Mouse (Mus musculus) heart, embryonic 12.5 days (tissue): ENCODE data around the gene Rtel1. TPM values are rescaled to one million over a fixed set of nuclear protein-coding genes. Genes with fewer than 3 reads are reported as not detected.

Experiments used
- ATAC-seq: fragments of 200-750 bp; cut with Nextera tagmentation; 2 replicates; pipeline ENCODE4 v1.8.0; 2017; ENCODE audit warnings: moderate TSS enrichment, moderate library complexity; ENCODE audit not compliant: insufficient number of reproducible peaks, low FRiP score
- H3K27ac ChIP-seq: fragments of 300-500 bp; sonication (generic); 2 replicates; pipeline ENCODE4 v1.5.1; 2016; ENCODE audit warnings: mild to moderate bottlenecking, moderate library complexity; ENCODE audit not compliant: poor library complexity, severe bottlenecking
- H3K27me3 ChIP-seq: fragments of 300-500 bp; sonication (generic); replicated peaks from 2 replicates; pipeline ENCODE4 v1.6.1; 2016; ENCODE audit warnings: mild to moderate bottlenecking, moderate library complexity
- H3K36me3 ChIP-seq: fragments of 300-500 bp; sonication (generic); 2 replicates; pipeline ENCODE4 v1.6.1; 2016; ENCODE audit warnings: mild to moderate bottlenecking, moderate library complexity
- H3K4me1 ChIP-seq: fragments of 300-500 bp; sonication (generic); replicated peaks from 2 replicates; pipeline ENCODE4 v1.6.1; 2016; ENCODE audit warnings: mild to moderate bottlenecking
- H3K4me2 ChIP-seq: fragments of 300-500 bp; sonication (generic); 2 replicates; pipeline ENCODE4 v1.6.1; 2016; ENCODE audit warnings: mild to moderate bottlenecking, moderate library complexity
- H3K4me3 ChIP-seq: fragments of 300-500 bp; sonication (generic); 2 replicates; pipeline ENCODE4 v1.5.1; 2016; ENCODE audit warnings: mild to moderate bottlenecking
- H3K9ac ChIP-seq: fragments of 300-500 bp; sonication (generic); 2 replicates; pipeline ENCODE4 v1.6.1; 2016; ENCODE audit warnings: mild to moderate bottlenecking, moderate library complexity
- H3K9me3 ChIP-seq: fragments of 300-500 bp; sonication (generic); replicated peaks from 2 replicates; pipeline ENCODE4 v1.6.1; 2016; ENCODE audit warnings: mild to moderate bottlenecking, moderate library complexity
- WGBS: fragments of 180-500 bp; shearing (Covaris S2); methylation state at CpG from one replicate; pipeline ENCODE4 v1.1.7; 2016; 5-methylcytosine and 5-hydroxymethylcytosine counted together
- polyA plus RNA-seq: library from polyadenylated mRNA; unstranded; fragments of >200 nt; fragmentation: Nextera tagmentation; extraction: Ambion mirVana; gene quantifications from 2 replicates; pipeline ENCODE4 v1.2.1, GENCODE M21; 2016

Gene Rtel1
- polyA plus RNA-seq, 1 experiment from 2014 or later: 30.0 TPM

GRCm38 (mm10) chr2:181391022-181391421, 71.5 kb downstream of the Rtel1 start:
- Histone ChIP-seq H3K9me3 (no peaks in the 10 kb centered on the region), H3K4me2 (no peak overlapping the region), H3K27ac (no peak overlapping the region), H3K36me3 (peaks cover 64% of the 10 kb centered on the region), H3K4me1 (no peaks in the 10 kb centered on the region), H3K9ac (no peak overlapping the region), H3K27me3 (no peaks in the 10 kb centered on the region), H3K4me3 (no peak overlapping the region)
- no peak for ATAC-seq
- 86% methylated on average over 15 of the region's 15 CpGs for WGBS

- H3K4me3 ChIP-seq: no peak overlapping the region
- H3K36me3 ChIP-seq: peaks cover 59% of the 10 kb centered on the region
- 60% methylated on average over 2 of the region's 2 CpGs for WGBS
- no peak overlapping the region for H3K27ac ChIP-seq
- no peak overlapping the region for H3K4me2 ChIP-seq
- ATAC-seq: no peak
- H3K9me3 ChIP-seq: no peaks in the 10 kb centered on the region
- no peaks in the 10 kb centered on the region for H3K4me1 ChIP-seq
- H3K9ac ChIP-seq: no peak overlapping the region
- no peaks in the 10 kb centered on the region for H3K27me3 ChIP-seq
These were observed 72.0 kb downstream of the Rtel1 start for GRCm38 (mm10) chr2:181391541-181391940.

DNA sequence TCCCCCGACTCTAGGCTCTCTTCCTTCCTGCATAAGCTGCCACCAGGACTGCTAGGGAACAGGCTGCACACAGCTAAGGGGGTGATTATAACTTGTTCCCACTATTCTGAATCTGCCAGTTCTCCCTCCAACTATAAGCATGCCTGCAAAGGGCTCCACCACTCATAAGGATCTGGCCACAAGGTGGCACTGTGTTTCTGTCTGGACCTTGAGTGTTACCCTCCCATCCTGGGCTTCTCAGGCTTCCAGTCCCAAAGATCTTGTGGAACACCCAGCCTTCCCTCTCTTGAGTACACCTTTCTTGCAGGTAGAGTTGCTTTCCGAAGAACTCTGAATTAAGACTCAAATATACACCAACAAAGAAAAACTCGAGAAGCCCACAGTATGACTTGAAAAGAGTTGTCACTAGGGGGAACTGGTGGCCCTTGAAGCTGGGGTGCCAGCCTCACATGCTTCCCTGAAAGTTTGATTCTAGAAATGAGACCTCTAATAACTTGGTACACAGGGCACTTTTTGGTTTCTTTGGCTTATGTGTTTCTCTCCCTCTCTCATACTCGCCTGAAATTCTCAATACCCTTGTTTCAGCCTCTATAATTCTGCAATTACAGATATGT, 73.2 kb downstream of the Rtel1 start:
- H3K4me1 ChIP-seq: peaks cover 7% of the 10 kb centered on the region
- peaks cover 48% of the 10 kb centered on the region for H3K36me3 ChIP-seq
- peak; percentile 58; the same call in 1 of the 2 replicates for ATAC-seq
- H3K9me3 ChIP-seq: no peaks in the 10 kb centered on the region
- no peak overlapping the region for H3K9ac ChIP-seq
- H3K4me2 ChIP-seq: no peak overlapping the region
- H3K27me3 ChIP-seq: no peaks in the 10 kb centered on the region
- H3K4me3 ChIP-seq: no peak overlapping the region
- H3K27ac ChIP-seq: no peak overlapping the region
- WGBS: 28% methylated on average over 4 of the region's 4 CpGs

- Histone ChIP-seq H3K9ac (no peak overlapping the region), H3K4me1 (peaks cover 13% of the 10 kb centered on the region), H3K4me3 (no peak overlapping the region), H3K4me2 (no peak overlapping the region), H3K27me3 (no peaks in the 10 kb centered on the region), H3K36me3 (peaks cover 47% of the 10 kb centered on the region), H3K9me3 (no peaks in the 10 kb centered on the region), H3K27ac (no peak overlapping the region)
- WGBS: 93% methylated on average over 3 of the region's 3 CpGs
- ATAC-seq: no peak
These were observed 74.5 kb downstream of the Rtel1 start for GRCm38 (mm10) chr2:181394086-181394485.

GRCm38 (mm10) chr2:181397207-181397761, 77.7 kb downstream of the Rtel1 start:
- H3K36me3 ChIP-seq: peaks cover 22% of the 10 kb centered on the region
- no peak overlapping the region for H3K9ac ChIP-seq
- 34% methylated on average over 5 of the region's 5 CpGs for WGBS
- H3K4me2 ChIP-seq: 0 out of 2 replicates have a peak overlapping the region, but pooled peaks have one; percentile 6
- peak; percentile 50; the same call in 1 of the 2 replicates for ATAC-seq
- H3K27ac ChIP-seq: peak overlapping the region; percentile 75
- no peaks in the 10 kb centered on the region for H3K9me3 ChIP-seq
- no peaks in the 10 kb centered on the region for H3K27me3 ChIP-seq
- peaks cover 15% of the 10 kb centered on the region for H3K4me1 ChIP-seq
- H3K4me3 ChIP-seq: no peak overlapping the region

- Histone ChIP-seq H3K9me3 (no peaks in the 10 kb centered on the region), H3K4me3 (no peak overlapping the region), H3K4me2 (no peak overlapping the region), H3K27me3 (no peaks in the 10 kb centered on the region), H3K4me1 (peaks cover 15% of the 10 kb centered on the region), H3K27ac (no peak overlapping the region), H3K9ac (no peak overlapping the region), H3K36me3 (peaks cover 16% of the 10 kb centered on the region; the same call in 1 of the 2 replicates)
- ATAC-seq: no peak
- 7% methylated on average over 1 of the region's 1 CpGs for WGBS
These were observed 82.0 kb downstream of the Rtel1 start for GRCm38 (mm10) chr2:181401497-181401896.

DNA sequence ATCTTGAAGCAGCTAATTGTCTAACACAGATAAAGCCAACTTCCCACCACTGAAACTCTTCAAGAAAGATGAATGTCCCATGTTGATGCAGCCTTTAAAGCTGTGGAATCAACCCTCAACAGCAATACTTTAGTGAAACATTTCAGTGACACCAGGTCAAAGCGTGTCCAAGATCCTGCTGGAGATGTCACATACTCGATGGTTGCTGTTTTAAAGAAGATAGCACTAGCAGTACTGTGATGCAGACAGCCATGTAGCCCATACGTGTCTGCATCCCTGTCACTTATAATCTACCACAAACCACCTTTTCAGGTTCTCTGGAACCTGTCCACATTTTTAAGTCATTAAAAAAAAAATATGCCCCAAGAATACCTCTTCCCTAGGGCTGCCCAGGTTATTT, 84.2 kb downstream of the Rtel1 start:
- 0 out of 2 replicates have a peak, but pooled peaks cover 4% of the 10 kb centered on the region for H3K4me1 ChIP-seq
- WGBS: 77% methylated on average over 3 of the region's 3 CpGs
- H3K9me3 ChIP-seq: no peaks in the 10 kb centered on the region
- no peak overlapping the region for H3K4me3 ChIP-seq
- no peak overlapping the region for H3K27ac ChIP-seq
- no peak overlapping the region for H3K4me2 ChIP-seq
- H3K27me3 ChIP-seq: no peaks in the 10 kb centered on the region
- no peak overlapping the region for H3K9ac ChIP-seq
- H3K36me3 ChIP-seq: peaks cover 26% of the 10 kb centered on the region; the same call in 1 of the 2 replicates
- ATAC-seq: no peak

Other genes starting within 250 kb of the Rtel1 start
- 0.11 TPM in 1 of 2 replicates, not detected in the other for gene Kcnq2, start 184.4 kb upstream of the Rtel1 start, polyA plus RNA-seq
- gene Eef1a2, start 162.7 kb upstream of the Rtel1 start, polyA plus RNA-seq: 7.7 and 7.9 TPM in 2 replicates
- 174 and 175 TPM in 2 replicates for gene Ppdpf, start 132.5 kb upstream of the Rtel1 start, polyA plus RNA-seq
- gene Ptk6, start 117.0 kb upstream of the Rtel1 start, polyA plus RNA-seq: not detected in 2 replicates
- 0.23 and 0.32 TPM in 2 replicates for gene Srms, start 106.6 kb upstream of the Rtel1 start, polyA plus RNA-seq
- gene Fndc11, start 99.7 kb upstream of the Rtel1 start, polyA plus RNA-seq: not detected in 2 replicates
- gene Helz2, start 77.7 kb upstream of the Rtel1 start, polyA plus RNA-seq: 1.7 and 1.9 TPM in 2 replicates
- gene Gmeb2, start 31.7 kb upstream of the Rtel1 start, polyA plus RNA-seq: 10.3 and 10.7 TPM in 2 replicates
- gene Stmn3, start 5.2 kb upstream of the Rtel1 start, polyA plus RNA-seq: 0.45 and 0.80 TPM in 2 replicates
- 33.8 and 33.9 TPM in 2 replicates for gene Zgpat, start 45.2 kb downstream of the Rtel1 start, polyA plus RNA-seq
- gene Arfrp1, start 45.7 kb downstream of the Rtel1 start, polyA plus RNA-seq: 50.0 and 54.1 TPM in 2 replicates
- 16.2 and 16.9 TPM in 2 replicates for gene Lime1, start 60.3 kb downstream of the Rtel1 start, polyA plus RNA-seq
- gene Zbtb46, start 139.7 kb downstream of the Rtel1 start, polyA plus RNA-seq: 13.5 and 15.1 TPM in 2 replicates
- gene Abhd16b, start 173.5 kb downstream of the Rtel1 start, polyA plus RNA-seq: 0.24 TPM in 1 of 2 replicates, not detected in the other
- 105 and 109 TPM in 2 replicates for gene Tpd52l2, start 177.4 kb downstream of the Rtel1 start, polyA plus RNA-seq
- gene Dnajc5, start 200.7 kb downstream of the Rtel1 start, polyA plus RNA-seq: 89.5 and 91.9 TPM in 2 replicates